Mouse (Mus musculus) myocyte (in vitro differentiated cells): Measurements from ENCODE around the gene Hist1h4n.

ENCODE experiments used
- CEBPB ChIP-seq: IDR thresholded peaks from 2 replicates; pipeline ENCODE4 v1.6.1; 2011; ENCODE audit warnings: mild to moderate bottlenecking, moderate library complexity; ENCODE audit not compliant: poor library complexity, insufficient read depth, severe bottlenecking
- E2F4 ChIP-seq: IDR thresholded peaks from one replicate; pipeline ENCODE4 v1.6.1; 2011; ENCODE audit warnings: mild to moderate bottlenecking, control low read depth, moderate library complexity; ENCODE audit not compliant: insufficient read depth
- MAX ChIP-seq: IDR thresholded peaks from one replicate; pipeline ENCODE4 v1.6.1; 2011; ENCODE audit warnings: low read depth, mild to moderate bottlenecking, control low read depth
- MYOD1 ChIP-seq, 3 experiments: IDR thresholded peaks; one replicate each; pipeline ENCODE4 v1.6.1; 2011; ENCODE audit warnings: control low read depth in 2 of 3, low read depth in 2 of 3, mild to moderate bottlenecking in 2 of 3, moderate library complexity in 1 of 3; ENCODE audit not compliant: insufficient read length in 2 of 3, control insufficient read depth in 1 of 3
- MYOG ChIP-seq, 3 experiments: IDR thresholded peaks; one replicate each; pipeline ENCODE4 v1.6.1; 2011; ENCODE audit warnings: control low read depth in 2 of 3, low read depth in 2 of 3, mild to moderate bottlenecking in 2 of 3; ENCODE audit not compliant: insufficient read length in 2 of 3, control insufficient read depth in 1 of 3, insufficient read depth in 1 of 3
- POLR2A ChIP-seq: IDR thresholded peaks from one replicate; pipeline ENCODE4 v1.6.1; 2011; ENCODE audit warnings: low read depth, mild to moderate bottlenecking, control low read depth, moderate library complexity; ENCODE audit not compliant: insufficient read length
- POLR2AphosphoS2 ChIP-seq: IDR thresholded peaks from one replicate; pipeline ENCODE4 v1.6.1; 2011; ENCODE audit warnings: low read depth, control low read depth; ENCODE audit not compliant: insufficient read length
- REST ChIP-seq: IDR thresholded peaks from one replicate; pipeline ENCODE4 v1.6.1; 2011; ENCODE audit warnings: mild to moderate bottlenecking, control low read depth, moderate library complexity; ENCODE audit not compliant: insufficient read depth, insufficient read length
- SRF ChIP-seq: IDR thresholded peaks from one replicate; pipeline ENCODE4 v1.6.1; 2011; ENCODE audit warnings: low read depth; ENCODE audit not compliant: control insufficient read depth, insufficient read length
- TCF12 ChIP-seq: IDR thresholded peaks from one replicate; pipeline ENCODE4 v1.6.1; 2011; ENCODE audit warnings: mild to moderate bottlenecking, control low read depth; ENCODE audit not compliant: poor library complexity, insufficient read depth, severe bottlenecking
- TCF3 ChIP-seq: IDR thresholded peaks from one replicate; pipeline ENCODE4 v1.6.1; 2011; ENCODE audit warnings: low read depth, control low read depth; ENCODE audit not compliant: insufficient read length
- USF1 ChIP-seq: IDR thresholded peaks from one replicate; pipeline ENCODE4 v1.6.1; 2011; ENCODE audit warnings: low read depth, mild to moderate bottlenecking, control low read depth, moderate library complexity

GRCm38 (mm10) chr13:21861608-21862007, 29.6 kb upstream of the Hist1h4n start:
- TF ChIP-seq MAX, result no peak
- TF ChIP-seq USF1, result no peak
- TF ChIP-seq POLR2AphosphoS2, result no peak
- TF ChIP-seq POLR2A, result no peak
- TF ChIP-seq REST, result no peak
- no peak for TF ChIP-seq SRF
- TF ChIP-seq MYOG (IDR thresholded peaks at IDR 0.05; ENCODE audit: control insufficient read depth in 1 of 3, insufficient read depth in 1 of 3, insufficient read length in 2 of 3, low read depth in 2 of 3), result no peak
- TF ChIP-seq E2F4, result no peak
- no peak for TF ChIP-seq TCF12
- TF ChIP-seq CEBPB, result no peak
- TF ChIP-seq MYOD1 (IDR thresholded peaks at IDR 0.05; ENCODE audit: control insufficient read depth in 1 of 3, insufficient read length in 2 of 3, low read depth in 2 of 3), result no peak
- TF ChIP-seq TCF3, result no peak
